Mouse (Mus musculus): Measurements from ENCODE around the gene Disp2.

DNA sequence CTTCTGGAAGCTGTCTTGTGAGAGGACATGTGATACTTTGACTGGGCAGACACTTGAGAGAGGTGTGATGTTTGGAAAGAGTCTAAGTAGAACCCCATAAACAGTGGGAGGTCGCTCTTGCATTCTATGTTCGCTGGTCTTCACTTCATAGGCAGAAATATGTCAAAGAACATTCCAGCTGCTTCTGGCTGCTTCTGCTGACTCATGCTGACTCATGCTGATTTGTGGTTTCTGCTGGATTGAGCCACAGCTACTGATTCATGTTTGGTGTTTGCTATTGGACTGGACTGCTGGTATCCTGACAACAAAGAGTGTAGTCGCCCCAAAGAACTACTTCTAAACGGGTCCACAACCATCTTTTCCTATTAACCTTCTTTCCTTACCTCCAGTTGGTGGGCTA is 62.3 kb downstream of the Disp2 start:
- no peak for TF ChIP-seq POLR2A (IDR thresholded peaks at IDR 0.05; ENCODE audit: borderline replicate concordance, extremely low read depth, low read depth, low read length)
- no peak for TF ChIP-seq CTCF (IDR thresholded peaks at IDR 0.05; ENCODE audit: insufficient read depth, low read length)

All from lung, adult 2 months (tissue).